ENCODE assay signal across 9 mouse cellular contexts in the genomic region with DNA sequence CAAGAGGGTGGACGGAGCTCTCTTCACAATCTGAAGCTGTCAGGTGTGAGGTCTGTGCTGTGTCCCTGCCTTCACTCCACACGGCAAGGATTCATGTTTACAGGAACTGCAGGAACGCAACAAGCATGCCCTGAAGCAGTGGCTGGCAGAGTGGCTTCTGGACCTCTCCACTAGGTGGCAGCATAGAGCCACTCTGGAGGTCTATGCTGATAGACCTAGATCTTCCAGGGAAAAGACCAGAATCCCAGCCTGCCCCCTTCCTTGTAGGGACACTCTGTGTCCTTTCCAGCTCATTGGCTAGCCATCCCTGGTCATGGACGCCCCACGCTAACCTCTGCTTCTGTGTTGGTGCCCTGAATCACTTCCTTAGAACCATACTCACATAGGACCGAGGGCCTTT.
DNase-seq lines count a peak whose midpoint lies in the region; ATAC-seq and TF ChIP-seq lines count a peak whose summit lies in the region.
"Had no signal": no experiment of that assay in that cellular context is flagged by ENCODE, and none has a peak within 500 bp of the region (broad histone marks: within the 10 kb centered on the region; RNA-seq: fewer than 3 reads in every experiment).

No protein-coding gene starts in this region.

- TF ChIP-seq POLR2A in brain, embryonic 14.5 days (IDR thresholded peaks at IDR 0.05; ENCODE audit: borderline replicate concordance, extremely low read depth, insufficient read depth, insufficient read length, poor library complexity, severe bottlenecking): no peak
- no peak for TF ChIP-seq POLR2A in liver, adult 2 months (IDR thresholded peaks at IDR 0.05; ENCODE audit: extremely low read depth, insufficient read depth, low read length)

- H3K9me3 ChIP-seq in heart, embryonic 12.5 days (replicated peaks): no peaks in the 10 kb centered on the region
- no peaks in the 10 kb centered on the region for H3K9me3 ChIP-seq in kidney, embryonic 16.5 days (ENCODE audit: low read length)

- H3K27ac ChIP-seq in heart, embryonic 12.5 days (ENCODE audit: poor library complexity, severe bottlenecking): no peak overlapping the region
- H3K27ac ChIP-seq in kidney, embryonic 16.5 days (ENCODE audit: low read length): no peak overlapping the region
- H3K27ac ChIP-seq in liver, adult 2 months (replicated peaks; ENCODE audit: insufficient read depth, low read depth, low read length): no peak overlapping the region

- H3K4me3 ChIP-seq in heart, embryonic 12.5 days: no peak overlapping the region
- H3K4me3 ChIP-seq in kidney, embryonic 16.5 days (ENCODE audit: low read length): no peak overlapping the region
- no peak overlapping the region for H3K4me3 ChIP-seq in liver, adult 2 months (ENCODE audit: insufficient read depth, low read depth, low read length)
- H3K4me3 ChIP-seq: erythroblast, embryonic 14.5 days had no signal

- no peak overlapping the region for H3K4me2 ChIP-seq in heart, embryonic 12.5 days
- no peak overlapping the region for H3K4me2 ChIP-seq in kidney, embryonic 16.5 days (replicated peaks; ENCODE audit: low read depth, low read length)

- H3K79me2 ChIP-seq in liver, adult 2 months (ENCODE audit: control insufficient read depth, insufficient read depth, low read length): no peaks in the 10 kb centered on the region

- no peak overlapping the region for H3K9ac ChIP-seq in heart, embryonic 12.5 days
- no peak overlapping the region for H3K9ac ChIP-seq in kidney, embryonic 16.5 days (replicated peaks; ENCODE audit: low read length)
- no peak overlapping the region for H3K9ac ChIP-seq in liver, adult 2 months (ENCODE audit: low read depth, low read length)

- H3K36me3 ChIP-seq in heart, embryonic 12.5 days: peaks cover 86% of the 10 kb centered on the region
- peaks cover 48% of the 10 kb centered on the region for H3K36me3 ChIP-seq in kidney, embryonic 16.5 days (ENCODE audit: insufficient read depth, low read length)
- H3K36me3 ChIP-seq in liver, adult 2 months (ENCODE audit: control insufficient read depth, insufficient read depth, low read length): peaks cover 7% of the 10 kb centered on the region; the same call in 1 of the 2 replicates

- H3K4me1 ChIP-seq in heart, embryonic 12.5 days (replicated peaks): peaks cover 12% of the 10 kb centered on the region
- H3K4me1 ChIP-seq in kidney, embryonic 16.5 days (ENCODE audit: insufficient read depth, low read length): no peaks in the 10 kb centered on the region
- H3K4me1 ChIP-seq in liver, adult 2 months (ENCODE audit: control insufficient read depth, insufficient read depth, low read length): no peaks in the 10 kb centered on the region

- DNase-seq in CD4-positive, CD25-positive, alpha-beta regulatory T cell, adult 2 months (ENCODE audit: low read depth, low spot score): peak; percentile 82
- peak; percentile 84 for DNase-seq in brain, embryonic 14.5 days (ENCODE audit: low read depth)
- peak; percentile 34 for DNase-seq in liver, adult 2 months (ENCODE audit: extremely low read depth, low read depth, low spot score)
- peak; percentile 81 for DNase-seq in naive thymus-derived CD4-positive, alpha-beta T cell, adult 2 months (ENCODE audit: low read depth)
- DNase-seq in spleen, postnatal 4 days (ENCODE audit: low spot score in 2 of 2): peak; percentile 76 to 93

- WGBS in heart, embryonic 12.5 days: 25% methylated on average over 6 of the region's 6 CpGs
- 31% methylated on average over 6 of the region's 6 CpGs for WGBS in kidney, embryonic 16.5 days
- WGBS in liver, adult 2 months: 32% methylated on average over 6 of the region's 6 CpGs

- peak; percentile 90 for TF ChIP-seq CTCF in brain, embryonic 14.5 days (IDR thresholded peaks at IDR 0.05; ENCODE audit: borderline replicate concordance, extremely low read depth, insufficient read depth, insufficient read length)
- TF ChIP-seq CTCF in liver, adult 2 months (IDR thresholded peaks at IDR 0.05; ENCODE audit: low read depth, low read length): peak; percentile 95

- peak; percentile 73 for ATAC-seq in erythroblast, adult 5-6 weeks (replicated peaks; ENCODE audit: low FRiP score, poor library complexity, severe bottlenecking)
- peak; percentile 55 for ATAC-seq in heart, embryonic 12.5 days (ENCODE audit: insufficient number of reproducible peaks, low FRiP score)
- ATAC-seq in kidney, embryonic 16.5 days (ENCODE audit: low FRiP score, low TSS enrichment): peak; percentile 72

- no peaks in the 10 kb centered on the region for H3K27me3 ChIP-seq in heart, embryonic 12.5 days (replicated peaks)
- H3K27me3 ChIP-seq in kidney, embryonic 16.5 days (ENCODE audit: insufficient read depth, low read length): no peaks in the 10 kb centered on the region
- no peaks in the 10 kb centered on the region for H3K27me3 ChIP-seq in liver, adult 2 months (ENCODE audit: control insufficient read depth, insufficient read depth, low read length)

Comparison
In these comparisons a context has a peak if more than half of its experiments do, and no peak if none do; other contexts are left out.
1. DNase-seq: peak in every context shown above with its lines; median percentile 84 in spleen, postnatal 4 days; 84 in brain, embryonic 14.5 days; 82 in CD4-positive, CD25-positive, alpha-beta regulatory T cell, adult 2 months; 81 in naive thymus-derived CD4-positive, alpha-beta T cell, adult 2 months; 34 in liver, adult 2 months.